Mouse (Mus musculus): Measurements from ENCODE around the gene Catip. TPM values are rescaled to one million over a fixed set of nuclear protein-coding genes. Genes with fewer than 3 reads are reported as not detected.

Gene Catip
- polyA plus RNA-seq, 1 experiment = not detected

DNA sequence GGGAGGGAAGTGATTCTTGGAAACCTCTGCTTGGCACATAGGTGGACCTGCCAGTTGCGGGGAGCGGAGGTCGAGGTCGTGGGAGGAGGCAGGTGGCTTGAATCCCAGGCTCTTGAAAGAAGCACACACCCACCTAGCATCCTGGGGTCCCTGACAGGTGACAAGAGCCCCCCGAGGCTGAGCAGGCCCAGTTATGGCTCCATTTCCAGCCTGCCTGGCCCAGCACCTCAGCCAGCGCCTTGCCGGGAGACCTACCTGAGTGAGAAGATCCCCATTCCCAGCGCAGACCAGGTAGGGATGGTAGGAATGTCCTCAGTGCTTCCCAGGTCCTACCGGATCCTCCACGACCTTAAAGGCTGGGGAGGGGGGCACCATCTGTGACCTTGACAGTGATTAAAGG is 13.7 kb downstream of the Catip start:
- no peak overlapping the region for H3K27ac ChIP-seq (ENCODE audit: insufficient read depth, low read depth, low read length)
- TF ChIP-seq CTCF (IDR thresholded peaks at IDR 0.05; ENCODE audit: insufficient read depth, low read depth, low read length) = no peak
- TF ChIP-seq POLR2A (IDR thresholded peaks at IDR 0.05; ENCODE audit: insufficient read depth, low read depth, low read length) = no peak
- 78% methylated on average over 10 of the region's 10 CpGs for WGBS
- H3K4me3 ChIP-seq (ENCODE audit: insufficient read depth, low read depth, low read length) = no peak overlapping the region
- peaks cover 13% of the 10 kb centered on the region for H3K4me1 ChIP-seq (ENCODE audit: control insufficient read depth, insufficient read depth, low read length)

GRCm38 (mm10) chr1:74376396-74376795 is 14.5 kb downstream of the Catip start:
- H3K4me1 ChIP-seq (ENCODE audit: control insufficient read depth, insufficient read depth, low read length) = peaks cover 13% of the 10 kb centered on the region
- no peak for TF ChIP-seq CTCF (IDR thresholded peaks at IDR 0.05; ENCODE audit: insufficient read depth, low read depth, low read length)
- no peak for TF ChIP-seq POLR2A (IDR thresholded peaks at IDR 0.05; ENCODE audit: insufficient read depth, low read depth, low read length)
- H3K4me3 ChIP-seq (ENCODE audit: insufficient read depth, low read depth, low read length) = no peak overlapping the region
- WGBS = 75% methylated on average over 4 of the region's 4 CpGs
- no peak overlapping the region for H3K27ac ChIP-seq (ENCODE audit: insufficient read depth, low read depth, low read length)

GRCm38 (mm10) chr1:74379058-74379504 is 17.2 kb downstream of the Catip start:
- WGBS = 87% methylated on average over 7 of the region's 7 CpGs
- no peak overlapping the region for H3K27ac ChIP-seq (ENCODE audit: insufficient read depth, low read depth, low read length)
- H3K4me3 ChIP-seq (ENCODE audit: insufficient read depth, low read depth, low read length) = no peak overlapping the region
- TF ChIP-seq CTCF (IDR thresholded peaks at IDR 0.05; ENCODE audit: insufficient read depth, low read depth, low read length) = no peak
- no peak for TF ChIP-seq POLR2A (IDR thresholded peaks at IDR 0.05; ENCODE audit: insufficient read depth, low read depth, low read length)
- peaks cover 13% of the 10 kb centered on the region for H3K4me1 ChIP-seq (ENCODE audit: control insufficient read depth, insufficient read depth, low read length)

DNA sequence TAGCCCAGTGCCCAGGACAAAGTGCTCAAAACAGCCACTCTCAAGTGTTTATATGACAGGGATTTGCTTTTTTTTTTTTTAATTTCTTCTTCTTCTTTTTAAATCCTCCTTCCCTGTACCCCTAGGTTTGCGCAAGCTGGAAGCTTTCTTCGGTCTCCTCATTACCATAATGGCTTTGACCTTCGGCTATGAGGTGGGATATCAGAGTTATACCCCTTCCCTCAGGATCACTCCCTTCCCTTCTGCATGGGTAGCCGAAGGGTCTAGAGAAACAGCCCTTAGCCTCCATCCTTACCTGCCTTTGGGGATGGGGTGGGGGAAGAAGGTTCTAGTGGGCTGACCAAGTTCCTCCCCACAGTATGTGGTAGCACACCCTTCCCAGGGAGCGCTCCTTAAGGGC is 18.6 kb downstream of the Catip start:
- H3K27ac ChIP-seq (ENCODE audit: insufficient read depth, low read depth, low read length) = no peak overlapping the region
- H3K4me3 ChIP-seq (ENCODE audit: insufficient read depth, low read depth, low read length) = no peak overlapping the region
- 90% methylated on average over 5 of the region's 5 CpGs for WGBS
- TF ChIP-seq POLR2A (IDR thresholded peaks at IDR 0.05; ENCODE audit: insufficient read depth, low read depth, low read length) (no peak), CTCF (IDR thresholded peaks at IDR 0.05; ENCODE audit: insufficient read depth, low read depth, low read length) (no peak)
- peaks cover 10% of the 10 kb centered on the region for H3K4me1 ChIP-seq (ENCODE audit: control insufficient read depth, insufficient read depth, low read length)

DNA sequence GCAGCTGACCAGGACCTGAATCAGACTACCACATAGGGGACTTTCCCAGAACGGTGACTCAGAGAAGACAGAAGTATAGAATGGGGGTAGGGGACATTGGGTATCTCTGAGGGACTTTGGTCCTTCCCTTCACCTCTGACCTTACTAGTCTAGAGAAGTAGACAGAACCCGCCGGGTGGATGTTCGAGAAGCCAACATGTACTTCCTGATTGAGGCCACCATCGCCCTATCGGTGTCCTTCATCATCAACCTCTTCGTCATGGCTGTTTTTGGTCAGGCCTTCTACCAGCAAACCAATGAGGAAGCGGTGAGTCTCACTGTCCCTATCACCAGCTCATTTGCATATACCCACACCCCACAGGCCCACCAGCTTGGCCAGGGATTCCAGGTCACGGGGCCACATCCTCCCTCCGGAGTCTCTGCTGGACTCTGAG is 19.7 kb downstream of the Catip start:
- WGBS = 95% methylated on average over 10 of the region's 10 CpGs
- Histone ChIP-seq H3K4me3 (ENCODE audit: insufficient read depth, low read depth, low read length) (no peak overlapping the region), H3K4me1 (ENCODE audit: control insufficient read depth, insufficient read depth, low read length) (peaks cover 3% of the 10 kb centered on the region), H3K27ac (ENCODE audit: insufficient read depth, low read depth, low read length) (no peak overlapping the region)
- TF ChIP-seq POLR2A (IDR thresholded peaks at IDR 0.05; ENCODE audit: insufficient read depth, low read depth, low read length) (no peak), CTCF (IDR thresholded peaks at IDR 0.05; ENCODE audit: insufficient read depth, low read depth, low read length) (no peak)

DNA sequence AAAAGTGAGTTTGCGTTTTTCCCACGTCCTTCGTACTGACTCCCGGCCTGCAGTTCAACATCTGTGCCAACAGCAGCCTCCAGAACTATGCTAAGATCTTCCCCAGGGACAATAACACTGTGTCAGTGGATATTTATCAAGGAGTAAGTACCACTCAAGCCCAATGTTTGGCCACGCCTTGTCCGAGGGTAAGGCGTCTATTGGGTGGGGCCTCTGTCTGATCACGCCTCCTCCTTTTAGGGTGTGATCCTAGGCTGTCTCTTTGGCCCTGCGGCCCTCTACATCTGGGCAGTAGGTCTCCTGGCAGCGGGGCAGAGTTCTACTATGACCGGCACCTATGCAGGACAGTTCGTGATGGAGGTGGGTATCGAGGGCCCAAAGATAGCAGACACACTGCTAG is 21.5 kb downstream of the Catip start:
- TF ChIP-seq POLR2A (IDR thresholded peaks at IDR 0.05; ENCODE audit: insufficient read depth, low read depth, low read length) (no peak), CTCF (IDR thresholded peaks at IDR 0.05; ENCODE audit: insufficient read depth, low read depth, low read length) (no peak)
- Histone ChIP-seq H3K4me3 (ENCODE audit: insufficient read depth, low read depth, low read length) (no peak overlapping the region), H3K27ac (ENCODE audit: insufficient read depth, low read depth, low read length) (no peak overlapping the region), H3K4me1 (ENCODE audit: control insufficient read depth, insufficient read depth, low read length) (peaks cover 6% of the 10 kb centered on the region)
- 93% methylated on average over 13 of the region's 13 CpGs for WGBS

- Histone ChIP-seq H3K4me3 (ENCODE audit: insufficient read depth, low read depth, low read length) (no peak overlapping the region), H3K4me1 (ENCODE audit: control insufficient read depth, insufficient read depth, low read length) (peaks cover 7% of the 10 kb centered on the region), H3K27ac (ENCODE audit: insufficient read depth, low read depth, low read length) (no peak overlapping the region)
- WGBS = 87% methylated on average over 8 of the region's 8 CpGs
- TF ChIP-seq POLR2A (IDR thresholded peaks at IDR 0.05; ENCODE audit: insufficient read depth, low read depth, low read length) (no peak), CTCF (IDR thresholded peaks at IDR 0.05; ENCODE audit: insufficient read depth, low read depth, low read length) (no peak)
These were observed 22.6 kb downstream of the Catip start for GRCm38 (mm10) chr1:74384525-74384924.

DNA sequence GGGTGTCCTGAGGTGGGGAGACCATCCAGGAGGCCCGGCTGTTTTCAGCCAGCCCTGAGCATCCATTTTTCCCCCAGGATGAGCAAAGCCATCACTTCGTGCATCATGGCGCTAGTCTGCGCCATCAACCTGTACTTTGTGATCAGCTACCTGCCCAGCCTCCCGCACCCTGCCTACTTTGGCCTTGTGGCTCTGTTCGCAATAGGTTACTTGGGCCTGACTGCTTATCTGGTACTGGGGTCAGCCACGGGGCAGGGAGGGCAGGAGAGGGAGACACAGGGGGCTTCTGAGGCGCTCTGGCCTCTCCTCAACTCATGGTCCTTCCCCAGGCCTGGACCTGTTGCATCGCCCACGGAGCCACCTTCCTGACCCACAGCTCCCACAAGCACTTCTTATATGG is 23.2 kb downstream of the Catip start:
- WGBS = 97% methylated on average over 10 of the region's 10 CpGs
- H3K4me1 ChIP-seq (ENCODE audit: control insufficient read depth, insufficient read depth, low read length) = peaks cover 13% of the 10 kb centered on the region
- TF ChIP-seq CTCF (IDR thresholded peaks at IDR 0.05; ENCODE audit: insufficient read depth, low read depth, low read length) (no peak), POLR2A (IDR thresholded peaks at IDR 0.05; ENCODE audit: insufficient read depth, low read depth, low read length) (no peak)
- H3K27ac ChIP-seq (ENCODE audit: insufficient read depth, low read depth, low read length) = no peak overlapping the region
- H3K4me3 ChIP-seq (ENCODE audit: insufficient read depth, low read depth, low read length) = no peak overlapping the region

- Histone ChIP-seq H3K4me1 (ENCODE audit: control insufficient read depth, insufficient read depth, low read length) (peaks cover 17% of the 10 kb centered on the region), H3K27ac (ENCODE audit: insufficient read depth, low read depth, low read length) (no peak overlapping the region), H3K4me3 (ENCODE audit: insufficient read depth, low read depth, low read length) (no peak overlapping the region)
- TF ChIP-seq POLR2A (IDR thresholded peaks at IDR 0.05; ENCODE audit: insufficient read depth, low read depth, low read length) = no peak
- 90% methylated on average over 8 of the region's 8 CpGs for WGBS
These were observed 23.6 kb downstream of the Catip start for GRCm38 (mm10) chr1:74385531-74385930.

DNA sequence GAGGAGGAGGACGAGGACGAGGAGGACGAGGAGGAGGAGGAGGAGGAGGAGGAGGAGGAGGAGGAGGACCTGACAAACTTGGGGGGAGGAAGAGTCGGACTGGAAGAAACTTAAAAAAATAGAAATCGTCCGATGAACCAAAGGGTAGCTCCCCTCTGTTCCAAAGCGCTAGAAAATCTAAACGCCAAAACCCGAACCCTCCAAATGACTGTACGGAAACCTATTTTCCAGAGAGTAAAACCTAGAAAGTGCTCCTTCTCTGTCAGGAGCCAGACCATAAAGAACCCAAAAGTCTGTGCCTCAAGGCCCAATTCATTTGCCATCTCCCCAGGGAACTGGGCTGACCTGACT is 24.4 kb downstream of the Catip start:
- no peak for TF ChIP-seq CTCF (IDR thresholded peaks at IDR 0.05; ENCODE audit: insufficient read depth, low read depth, low read length)
- TF ChIP-seq POLR2A (IDR thresholded peaks at IDR 0.05; ENCODE audit: insufficient read depth, low read depth, low read length) = no peak
- Histone ChIP-seq H3K27ac (ENCODE audit: insufficient read depth, low read depth, low read length) (peak overlapping the region; percentile 100), H3K4me3 (ENCODE audit: insufficient read depth, low read depth, low read length) (peak overlapping the region; percentile 99), H3K4me1 (ENCODE audit: control insufficient read depth, insufficient read depth, low read length) (peaks cover 18% of the 10 kb centered on the region)
- 19% methylated on average over 7 of the region's 10 CpGs for WGBS

Measured in olfactory bulb, adult 2 months (tissue).